Mouse (Mus musculus) thymus, postnatal 14 days (tissue): ENCODE data around the gene Orm2.

ENCODE experiments used
- DNase-seq: peaks from one replicate; pipeline ENCODE4 v3.0.0; 2021

Gene Orm2

GRCm38 (mm10) chr4:63362150-63362549, at the start of gene Orm2:
Gene Orm2, plus strand, starts transcription at chr4:63362449.
- no peak for DNase-seq

DNA sequence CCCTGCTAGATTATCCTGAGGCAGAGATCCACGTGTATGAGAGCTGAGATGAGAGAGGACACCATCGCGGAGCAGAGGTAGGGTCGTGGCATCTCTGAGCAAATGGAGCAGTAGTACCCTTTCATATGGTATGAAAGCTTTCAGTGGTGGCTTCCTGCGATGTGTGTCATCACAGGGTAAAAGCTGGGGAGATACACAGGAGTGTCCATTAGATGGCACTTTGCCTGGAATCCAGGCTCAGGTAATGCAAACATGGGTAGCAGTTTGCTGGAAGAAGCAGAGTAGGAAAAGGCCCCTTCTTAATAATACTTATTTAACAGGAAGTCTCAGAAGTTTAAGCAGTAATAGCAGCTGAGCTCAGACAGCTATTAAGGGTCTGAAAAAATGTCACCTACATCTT, 48.2 kb upstream of the Orm2 start:
- no peak for DNase-seq

- DNase-seq: no peak
Observed at GRCm38 (mm10) chr4:63316076-63316746, 46.0 kb upstream of the Orm2 start.

DNA sequence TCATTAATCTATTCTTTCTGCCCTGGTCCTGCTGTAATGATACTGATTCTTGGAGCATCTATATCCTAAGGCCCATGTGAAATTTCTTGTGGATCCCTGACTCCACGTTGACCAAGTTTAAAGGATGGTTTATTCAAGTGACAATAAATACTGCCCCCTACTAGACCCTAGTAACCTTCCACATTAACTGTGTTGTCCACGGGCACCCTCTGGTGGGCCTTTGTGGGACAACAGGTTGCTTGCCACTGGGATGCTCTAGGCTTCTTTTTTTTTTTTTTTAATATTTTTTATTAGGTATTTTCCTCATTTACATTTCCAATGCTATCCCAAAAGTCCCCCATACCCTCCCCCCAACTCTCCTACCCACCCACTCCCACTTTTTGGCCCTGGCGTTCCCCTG, 42.7 kb upstream of the Orm2 start:
- peak; percentile 77 for DNase-seq

- no peak for DNase-seq
Observed at GRCm38 (mm10) chr4:63323275-63323815, 38.9 kb upstream of the Orm2 start.

- DNase-seq: no peak
Observed at GRCm38 (mm10) chr4:63333403-63333802, 28.8 kb upstream of the Orm2 start.

- DNase-seq: no peak
Observed at GRCm38 (mm10) chr4:63338414-63339076, 23.7 kb upstream of the Orm2 start.

DNA sequence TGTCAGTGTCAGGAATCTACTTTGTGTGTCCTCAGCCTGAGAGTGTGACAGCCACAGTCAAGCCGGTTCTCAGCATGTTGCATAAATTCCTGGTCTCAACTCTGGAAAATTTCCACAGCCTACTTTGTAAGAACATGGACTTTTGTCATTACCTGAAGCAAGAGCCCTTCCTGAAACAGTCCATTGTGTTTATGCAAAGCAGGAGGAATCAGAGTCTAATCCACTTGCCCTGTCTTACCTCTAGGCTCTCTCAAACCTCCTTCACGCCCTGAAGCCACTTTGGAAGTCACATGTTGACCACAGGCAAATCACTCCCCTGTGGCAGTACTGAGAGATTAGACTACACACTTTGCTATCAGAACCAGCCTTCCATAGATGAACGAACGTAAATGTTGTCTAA, 19.8 kb upstream of the Orm2 start:
- DNase-seq: no peak

GRCm38 (mm10) chr4:63343608-63344007, 18.6 kb upstream of the Orm2 start:
- DNase-seq: no peak

GRCm38 (mm10) chr4:63344295-63344694, 18.0 kb upstream of the Orm2 start, which contains the start of gene Orm1:
Gene Orm1, plus strand, starts transcription at chr4:63344560.
- DNase-seq: no peak

- DNase-seq: no peak
Observed at GRCm38 (mm10) chr4:63345261-63345660, 17.0 kb upstream of the Orm2 start.

- no peak for DNase-seq
Observed at GRCm38 (mm10) chr4:63346659-63347058, 15.6 kb upstream of the Orm2 start.

DNA sequence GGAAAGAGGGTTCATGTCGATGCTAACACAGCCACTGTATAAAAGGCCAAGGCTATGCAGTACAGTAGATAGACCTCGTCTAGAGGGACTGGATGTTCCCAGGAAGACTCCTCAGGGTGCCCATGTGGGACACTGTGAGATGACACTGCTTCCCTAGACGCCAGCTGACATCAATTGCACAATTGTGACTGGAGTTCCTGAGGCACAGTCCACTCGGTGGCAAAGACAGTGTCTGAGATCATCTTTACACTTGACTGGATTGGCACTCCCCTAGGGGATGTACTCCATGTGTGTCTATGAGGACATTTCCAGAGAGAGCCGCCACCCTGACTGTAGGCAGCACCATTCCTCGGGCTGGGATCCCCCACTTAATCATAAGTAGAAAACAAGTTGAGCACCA, 13.7 kb upstream of the Orm2 start:
- DNase-seq: no peak

DNA sequence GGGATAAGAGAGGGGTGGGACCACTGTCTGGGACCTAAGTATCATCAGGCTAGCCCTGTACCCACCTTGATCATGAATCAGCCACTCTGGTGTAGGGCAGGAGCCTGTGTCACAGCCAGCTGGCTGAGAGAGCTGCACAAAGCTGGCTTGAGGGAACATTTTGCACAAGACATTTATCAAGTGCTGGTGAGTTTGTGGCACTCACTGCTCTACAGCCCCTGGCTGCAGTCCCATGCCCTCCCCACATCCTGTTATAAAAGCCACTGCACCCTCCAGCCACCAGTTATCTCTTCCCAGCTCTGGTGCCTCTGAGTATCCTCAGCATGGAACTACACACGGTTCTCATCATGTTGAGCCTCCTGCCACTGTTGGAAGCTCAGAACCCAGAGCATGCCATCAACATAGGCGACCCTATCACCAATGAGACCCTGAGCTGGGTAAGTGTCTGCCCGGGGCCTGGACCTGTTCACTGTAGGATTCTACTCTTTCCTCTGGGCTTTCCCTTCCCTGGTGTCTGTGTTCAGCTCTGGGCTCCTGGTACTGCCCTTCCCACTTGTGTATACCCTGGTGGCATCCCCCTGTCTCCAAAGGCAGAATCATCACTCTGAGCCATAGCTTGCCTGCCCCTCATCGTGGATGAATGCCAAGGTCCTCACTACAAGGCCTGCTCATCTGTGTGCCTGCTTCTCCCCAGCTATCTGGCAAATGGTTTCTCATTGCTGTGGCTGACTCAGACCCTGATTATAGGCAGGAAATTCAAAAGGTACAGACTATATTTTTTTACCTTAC, 6.2 kb upstream of the Orm2 start, which contains the start of gene Orm3:
Gene Orm3 (plus strand): TSS at position 286 of the 789 bp plus-strand sequence.
- no peak for DNase-seq

- DNase-seq: no peak
Observed at GRCm38 (mm10) chr4:63356981-63357570, 5.2 kb upstream of the Orm2 start.

DNA sequence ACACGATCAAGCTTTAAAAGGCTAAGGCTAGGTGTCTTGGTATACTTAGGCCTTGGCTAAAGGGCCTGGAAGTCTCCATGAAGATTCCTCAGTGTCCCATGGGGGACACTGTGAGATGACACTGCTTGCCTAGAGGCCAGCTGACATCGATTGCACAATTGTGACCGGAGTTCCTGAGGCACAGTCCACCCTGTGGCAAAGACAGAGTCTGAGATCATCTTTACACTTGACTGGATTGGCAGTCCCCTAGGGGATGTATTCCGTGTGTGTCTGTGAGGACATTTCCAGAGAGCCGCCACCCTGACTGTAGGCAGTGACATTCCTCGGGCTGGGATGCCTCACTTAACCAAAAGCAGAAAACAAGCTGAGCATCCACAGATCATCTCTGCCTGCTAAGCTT, 2.4 kb upstream of the Orm2 start:
- DNase-seq: no peak

- DNase-seq: peak; percentile 90
Observed at GRCm38 (mm10) chr4:63368577-63368976, 6.3 kb downstream of the Orm2 start.

GRCm38 (mm10) chr4:63370897-63371296, 8.6 kb downstream of the Orm2 start:
- DNase-seq: no peak

GRCm38 (mm10) chr4:63371890-63372289, 9.6 kb downstream of the Orm2 start:
- peak; percentile 82 for DNase-seq

DNA sequence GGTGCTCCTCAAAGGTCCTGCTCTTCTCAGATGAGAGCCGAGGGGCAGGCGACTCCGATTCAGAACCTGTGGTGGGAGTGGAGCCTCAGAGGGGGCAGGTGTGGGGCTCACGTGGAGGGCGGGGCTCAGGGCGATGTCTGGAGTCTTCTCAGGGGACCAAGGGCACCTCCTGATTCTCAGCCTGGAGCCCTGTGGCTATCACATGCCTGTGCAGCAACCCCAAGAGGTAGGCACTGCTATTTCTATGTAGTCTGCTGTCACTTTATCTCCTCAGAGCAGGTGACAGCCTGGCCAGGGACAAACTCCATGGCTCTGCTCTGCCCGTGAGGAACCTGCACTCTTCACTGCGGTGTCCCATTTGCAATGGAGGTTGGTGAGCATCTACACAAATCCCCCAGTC, 11.2 kb downstream of the Orm2 start:
- no peak for DNase-seq

DNA sequence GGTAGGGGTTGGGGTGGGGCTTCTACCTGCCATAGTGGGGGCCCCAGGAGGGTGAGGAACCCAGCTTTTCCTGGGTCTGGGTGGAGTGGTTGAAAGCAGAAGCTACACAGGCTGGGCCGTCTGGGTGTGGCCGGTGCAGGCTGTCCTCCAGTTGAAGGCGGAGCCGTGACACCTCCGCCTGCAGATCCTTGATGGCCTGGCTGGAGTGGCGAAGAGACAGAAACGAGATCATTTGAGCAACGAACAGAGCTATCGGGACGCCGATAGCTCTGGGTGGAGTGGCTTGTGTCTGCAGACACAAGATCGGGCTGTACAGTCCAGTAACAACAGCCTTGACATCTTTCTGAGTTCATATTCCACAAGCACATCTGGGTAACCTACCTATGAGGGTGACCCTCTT, 12.1 kb downstream of the Orm2 start:
- no peak for DNase-seq

- no peak for DNase-seq
Observed at GRCm38 (mm10) chr4:63375367-63375766, 13.1 kb downstream of the Orm2 start.

DNA sequence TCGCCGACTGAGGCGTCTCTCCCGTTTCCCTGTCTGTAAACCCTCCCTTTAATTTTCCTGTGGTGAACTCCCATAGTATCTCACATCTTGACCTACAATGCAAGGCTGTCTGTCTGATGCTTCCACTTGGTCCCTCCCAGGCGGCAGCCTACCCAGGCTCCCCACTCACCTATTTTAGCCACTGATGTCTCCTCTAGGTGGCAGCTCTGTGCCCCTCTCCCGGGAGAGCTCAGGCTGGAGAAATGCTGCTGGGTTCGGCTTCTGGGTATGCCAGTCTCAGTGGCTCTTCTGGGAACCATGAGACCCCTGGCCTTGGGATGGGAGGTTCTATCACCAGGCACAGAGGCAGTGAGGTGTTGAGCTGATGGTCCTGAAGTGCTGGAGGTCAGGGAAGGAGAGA, 15.2 kb downstream of the Orm2 start:
- DNase-seq: peak; percentile 56
